Mouse (Mus musculus): ENCODE results near the gene Zfp42. TPM values are rescaled to one million over a fixed set of nuclear protein-coding genes. Genes with fewer than 3 reads are reported as not detected.

Gene Zfp42
- polyA plus RNA-seq, 1 experiment from 2014 or later: 0.08 TPM

Other genes starting within 250 kb of the Zfp42 start
- not detected in 2 replicates for gene Triml1, start 165.5 kb downstream of the Zfp42 start, polyA plus RNA-seq (2014; fragmentation: Nextera tagmentation; extraction: Ambion mirVana)
- gene Triml2, start 126.4 kb downstream of the Zfp42 start, polyA plus RNA-seq (2014; fragmentation: Nextera tagmentation; extraction: Ambion mirVana): not detected in 2 replicates
- not detected in 2 replicates for gene Adam26b, start 221.1 kb upstream of the Zfp42 start, polyA plus RNA-seq (2014; fragmentation: Nextera tagmentation; extraction: Ambion mirVana)